ENCODE assay signal across 8 mouse cellular contexts in the genomic region with DNA sequence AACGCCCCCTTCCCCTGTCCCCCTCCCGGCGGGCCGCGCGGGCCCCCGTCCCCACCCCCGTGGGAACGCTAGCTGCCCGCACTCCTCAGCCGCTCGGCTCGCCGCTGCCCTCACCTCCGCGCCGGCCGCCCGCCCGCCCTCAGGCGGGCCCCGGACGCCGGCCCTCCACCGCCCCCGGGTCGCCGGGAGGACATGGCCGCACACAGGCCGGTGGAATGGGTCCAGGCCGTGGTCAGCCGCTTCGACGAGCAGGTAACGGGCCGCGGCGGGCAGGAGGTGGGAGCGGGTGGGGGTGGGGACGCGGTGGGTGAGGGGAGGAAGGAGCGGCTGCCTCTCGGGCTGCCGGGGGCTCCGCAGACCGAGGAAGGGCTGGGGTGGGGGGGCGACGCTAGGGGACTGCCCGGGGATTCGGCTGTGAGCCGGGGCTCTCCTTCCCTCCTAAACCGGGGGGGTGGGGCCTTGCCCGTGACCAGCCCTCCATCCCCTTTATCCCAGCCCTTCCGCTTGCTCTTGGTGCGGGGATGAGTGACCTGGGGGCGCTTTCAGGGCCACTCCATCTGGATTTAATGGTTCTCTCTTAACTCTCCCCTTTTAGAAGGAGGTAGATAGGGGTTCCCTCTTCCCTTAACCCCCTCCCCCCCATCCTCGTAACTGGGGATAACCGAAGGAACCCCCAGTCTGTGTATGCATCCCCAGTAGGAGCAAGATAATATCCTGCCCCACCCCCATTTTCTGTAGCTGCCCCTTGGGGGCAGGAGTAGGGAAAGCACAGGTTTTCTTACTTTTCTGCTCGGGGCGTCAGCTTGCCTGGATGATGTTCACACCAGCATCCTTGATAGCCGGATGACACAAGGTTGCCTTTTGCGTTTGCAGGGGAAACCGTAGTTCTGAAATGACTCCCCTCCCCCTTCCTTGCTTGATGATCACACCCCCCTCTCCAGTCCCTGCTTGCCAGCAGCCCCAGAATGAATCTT. TPM values are rescaled to one million over a fixed set of nuclear protein-coding genes. Genes with fewer than 3 reads are reported as not detected.
DNase-seq lines count a peak whose midpoint lies in the region; ATAC-seq and TF ChIP-seq lines count a peak whose summit lies in the region.

No protein-coding gene starts in this region.

- ATAC-seq in hindbrain, embryonic 16.5 days: peak; percentile 78
- peak; percentile 80 for ATAC-seq in midbrain, embryonic 12.5 days (ENCODE audit: low FRiP score, low read depth)
- ATAC-seq in stomach, postnatal 0 days (ENCODE audit: low FRiP score, low TSS enrichment): peak; percentile 63

- no peak for TF ChIP-seq POLR2A in spleen, adult 2 months (IDR thresholded peaks at IDR 0.05; ENCODE audit: low read depth, low read length)

- TF ChIP-seq EP300 in stomach, postnatal 0 days (optimal IDR thresholded peaks at IDR 0.05): no peak

- peak overlapping the region; percentile 73 for H3K4me2 ChIP-seq in hindbrain, embryonic 16.5 days (ENCODE audit: low read length)
- H3K4me2 ChIP-seq in midbrain, embryonic 12.5 days (replicated peaks): peak overlapping the region; percentile 90
- H3K4me2 ChIP-seq in stomach, postnatal 0 days (replicated peaks; ENCODE audit: low read depth): peak overlapping the region; percentile 77

- peak overlapping the region; percentile 100 for H3K9ac ChIP-seq in hindbrain, embryonic 16.5 days (ENCODE audit: low read depth, low read length)
- peak overlapping the region; percentile 100 for H3K9ac ChIP-seq in midbrain, embryonic 12.5 days (replicated peaks)
- H3K9ac ChIP-seq in stomach, postnatal 0 days (ENCODE audit: low read length): peak overlapping the region; percentile 96

- no peaks in the 10 kb centered on the region for H3K36me3 ChIP-seq in spleen, adult 2 months (ENCODE audit: control insufficient read depth, insufficient read depth, low read length)
- no peaks in the 10 kb centered on the region for H3K36me3 ChIP-seq in hindbrain, embryonic 16.5 days (ENCODE audit: control insufficient read depth, insufficient read depth, low read length)
- H3K36me3 ChIP-seq in limb, embryonic 10.5 days: peaks cover 40% of the 10 kb centered on the region
- peaks cover 7% of the 10 kb centered on the region; the same call in 1 of the 2 replicates for H3K36me3 ChIP-seq in midbrain, embryonic 12.5 days
- H3K36me3 ChIP-seq in stomach, postnatal 0 days (ENCODE audit: control insufficient read depth, insufficient read depth, low read length): no peaks in the 10 kb centered on the region; the same call in 1 of the 2 replicates

- peak in 1 of 2 experiments; percentile 11 for DNase-seq in spleen, adult 2 months (ENCODE audit: low read depth in 1 of 2, low spot score in 2 of 2)
- DNase-seq in spleen, adult 12 weeks (ENCODE audit: low spot score): no peak
- peak; percentile 47 for DNase-seq in cerebellum, adult 9-10 months
- peak; percentile 14 to 24 for DNase-seq in frontal cortex, postnatal 36 days (ENCODE audit: low spot score in 2 of 2)
- DNase-seq in limb, embryonic 10.5 days (ENCODE audit: low spot score): peak; percentile 73
- DNase-seq in stomach, postnatal 0 days (ENCODE audit: low spot score): peak; percentile 45

- no peak overlapping the region for H3K27ac ChIP-seq in spleen, adult 2 months (ENCODE audit: insufficient read depth, low read length)
- peak overlapping the region; percentile 96 for H3K27ac ChIP-seq in hindbrain, embryonic 16.5 days (ENCODE audit: low read depth, low read length)
- H3K27ac ChIP-seq in limb, embryonic 10.5 days: peak overlapping the region; percentile 99
- H3K27ac ChIP-seq in midbrain, embryonic 12.5 days (replicated peaks): peak overlapping the region; percentile 94
- peak overlapping the region; percentile 91 for H3K27ac ChIP-seq in stomach, postnatal 0 days (replicated peaks)

- H3K9me3 ChIP-seq in hindbrain, embryonic 16.5 days (ENCODE audit: control insufficient read depth, low read length): no peaks in the 10 kb centered on the region
- H3K9me3 ChIP-seq in limb, embryonic 10.5 days (replicated peaks): no peaks in the 10 kb centered on the region
- H3K9me3 ChIP-seq in midbrain, embryonic 12.5 days: no peaks in the 10 kb centered on the region
- no peaks in the 10 kb centered on the region for H3K9me3 ChIP-seq in stomach, postnatal 0 days (ENCODE audit: control insufficient read depth, low read length)

- WGBS in spleen, adult 2 months: 5% methylated on average over 51 of the region's 63 CpGs
- WGBS in hindbrain, embryonic 16.5 days: 2% methylated on average over 26 of the region's 63 CpGs
- WGBS in limb, embryonic 10.5 days: 2% methylated on average over 52 of the region's 63 CpGs
- under 1% methylated on average over 17 of the region's 63 CpGs for WGBS in midbrain, embryonic 12.5 days
- 4% methylated on average over 23 of the region's 63 CpGs for WGBS in stomach, postnatal 0 days

- TF ChIP-seq CTCF in spleen, adult 2 months (IDR thresholded peaks at IDR 0.05; ENCODE audit: extremely low read depth, insufficient read depth, insufficient read length, insufficient replicate concordance): no peak
- no peak for TF ChIP-seq CTCF in stomach, postnatal 0 days (IDR thresholded peaks at IDR 0.05; ENCODE audit: low read depth)

- peak overlapping the region; percentile 95 for H3K4me3 ChIP-seq in spleen, adult 2 months (ENCODE audit: extremely low read depth, insufficient read depth, insufficient read length)
- H3K4me3 ChIP-seq in hindbrain, embryonic 16.5 days (ENCODE audit: low read length): peak overlapping the region; percentile 72
- peak overlapping the region; percentile 96 for H3K4me3 ChIP-seq in limb, embryonic 10.5 days
- peak overlapping the region; percentile 99 for H3K4me3 ChIP-seq in midbrain, embryonic 12.5 days
- peak overlapping the region; percentile 91 for H3K4me3 ChIP-seq in stomach, postnatal 0 days (ENCODE audit: low read depth, low read length)

- peaks cover 2% of the 10 kb centered on the region for H3K4me1 ChIP-seq in spleen, adult 2 months (ENCODE audit: control insufficient read depth, insufficient read depth, insufficient read length)
- H3K4me1 ChIP-seq in hindbrain, embryonic 16.5 days (ENCODE audit: control insufficient read depth, insufficient read depth, low read depth, low read length): peaks cover 18% of the 10 kb centered on the region
- H3K4me1 ChIP-seq in limb, embryonic 10.5 days: peaks cover 18% of the 10 kb centered on the region
- peaks cover 21% of the 10 kb centered on the region for H3K4me1 ChIP-seq in midbrain, embryonic 12.5 days
- H3K4me1 ChIP-seq in stomach, postnatal 0 days (replicated peaks; ENCODE audit: control insufficient read depth, insufficient read depth): no peaks in the 10 kb centered on the region; the same call in 1 of the 2 replicates

- no peaks in the 10 kb centered on the region for H3K27me3 ChIP-seq in spleen, adult 2 months (ENCODE audit: control insufficient read depth, insufficient read depth, low read length)
- no peaks in the 10 kb centered on the region for H3K27me3 ChIP-seq in hindbrain, embryonic 16.5 days (replicated peaks; ENCODE audit: control insufficient read depth, insufficient read depth, low read length)
- H3K27me3 ChIP-seq in limb, embryonic 10.5 days (ENCODE audit: low read depth, poor library complexity, severe bottlenecking): no peaks in the 10 kb centered on the region
- 0 out of 2 replicates have a peak, but pooled peaks cover 5% of the 10 kb centered on the region for H3K27me3 ChIP-seq in midbrain, embryonic 12.5 days
- H3K27me3 ChIP-seq in stomach, postnatal 0 days (ENCODE audit: control insufficient read depth, insufficient read depth, low read length): no peaks in the 10 kb centered on the region

RNA-seq across cellular contexts. Expression of a gene that starts 0.6 kb away (rescaled TPM):
- polyA plus RNA-seq in spleen, adult 2 months (2012; rRNA removed): 4.4 and 5.7 TPM in 2 replicates
- polyA plus RNA-seq in hindbrain, embryonic 16.5 days (2015; fragmentation: Nextera tagmentation; extraction: Ambion mirVana): 5.1 TPM in 2 replicates
- polyA plus RNA-seq in limb, embryonic 10.5 days (2016; fragmentation: Nextera tagmentation; extraction: Ambion mirVana): 6.5 and 7.6 TPM in 2 replicates
- polyA plus RNA-seq in midbrain, embryonic 12.5 days (2016; fragmentation: Nextera tagmentation; extraction: Ambion mirVana): 9.5 and 9.6 TPM in 2 replicates
- polyA plus RNA-seq in stomach, postnatal 0 days (2015; fragmentation: Nextera tagmentation; extraction: Ambion mirVana): 2.6 and 3.2 TPM in 2 replicates

RNA-seq across cellular contexts. Expression of a gene that starts 43.4 kb away (rescaled TPM):
- polyA plus RNA-seq in spleen, adult 2 months (2012; rRNA removed): not detected in 2 replicates
- polyA plus RNA-seq in hindbrain, embryonic 16.5 days (2015; fragmentation: Nextera tagmentation; extraction: Ambion mirVana): not detected in 2 replicates
- not detected in 2 replicates for polyA plus RNA-seq in limb, embryonic 10.5 days (2016; fragmentation: Nextera tagmentation; extraction: Ambion mirVana)
- polyA plus RNA-seq in midbrain, embryonic 12.5 days (2016; fragmentation: Nextera tagmentation; extraction: Ambion mirVana): not detected in 2 replicates
- not detected in 2 replicates for polyA plus RNA-seq in stomach, postnatal 0 days (2015; fragmentation: Nextera tagmentation; extraction: Ambion mirVana)
